Mouse (Mus musculus) urinary bladder, postnatal 14 days (tissue): Measurements from ENCODE around the gene Gm20388.

Source experiments
- DNase-seq: peaks from one replicate; pipeline ENCODE4 v3.0.0; 2021; ENCODE audit warnings: low spot score

Gm20388 gene

GRCm38 (mm10) chr8:120549321-120549921, 638.8 kb downstream of the Gm20388 start:
- DNase-seq, result no peak

DNA sequence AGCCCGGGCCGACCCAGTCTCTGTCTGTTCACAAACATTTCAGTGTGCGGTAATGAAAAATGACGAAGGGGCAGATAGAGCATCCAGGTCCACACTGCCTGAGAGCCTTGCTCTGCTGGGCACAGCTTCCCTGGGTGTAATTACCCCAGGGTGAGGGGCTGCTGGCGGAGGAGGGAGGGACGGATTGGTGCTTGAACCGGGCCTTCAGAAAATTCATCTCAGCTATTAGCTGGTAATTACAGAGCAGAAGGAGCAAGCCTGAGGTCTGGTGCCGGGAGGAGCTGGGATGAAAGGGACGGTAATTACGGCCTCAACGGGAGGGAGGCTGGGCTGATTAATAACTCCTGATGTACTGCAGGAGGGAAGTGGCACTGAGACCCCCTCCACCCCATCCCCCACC, 639.3 kb downstream of the Gm20388 start:
- no peak for DNase-seq

- no peak for DNase-seq
These were observed 639.8 kb downstream of the Gm20388 start for GRCm38 (mm10) chr8:120550430-120550829.

DNA sequence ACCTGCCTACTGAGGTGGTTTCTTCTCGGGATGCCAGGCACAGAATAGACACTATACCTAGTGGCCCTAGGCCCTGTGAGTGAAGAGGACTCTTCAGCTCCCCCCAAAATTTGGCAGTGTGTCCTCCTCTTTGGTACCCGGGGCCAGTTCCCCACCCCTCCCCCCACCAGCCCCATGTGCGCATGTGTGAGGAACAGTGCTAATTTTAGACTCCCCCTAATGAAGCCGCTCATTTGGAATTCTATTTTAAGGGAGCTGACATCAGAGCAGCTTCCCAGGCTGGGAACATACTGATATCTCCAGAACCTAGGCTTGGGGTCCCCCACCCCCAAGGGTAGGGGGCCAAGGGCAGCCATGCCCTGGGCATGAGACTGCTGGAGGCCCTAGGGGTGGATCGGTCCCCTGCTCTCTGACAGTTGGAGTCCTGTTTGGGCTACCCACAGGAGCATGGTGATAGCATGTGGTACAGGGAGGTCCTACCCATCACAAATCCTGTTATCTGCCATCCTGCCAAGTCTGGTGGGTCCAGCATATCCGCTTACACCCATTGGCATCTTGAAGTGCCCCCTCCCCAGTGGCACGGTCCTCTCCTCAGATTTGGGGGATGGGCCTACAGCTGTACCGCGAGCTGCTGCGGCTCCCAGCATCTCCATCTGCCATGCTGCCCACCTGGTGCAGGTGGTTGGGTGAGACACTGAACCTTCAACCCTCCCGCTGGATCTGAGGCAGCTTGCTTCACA, 640.5 kb downstream of the Gm20388 start:
- DNase-seq, result no peak

DNA sequence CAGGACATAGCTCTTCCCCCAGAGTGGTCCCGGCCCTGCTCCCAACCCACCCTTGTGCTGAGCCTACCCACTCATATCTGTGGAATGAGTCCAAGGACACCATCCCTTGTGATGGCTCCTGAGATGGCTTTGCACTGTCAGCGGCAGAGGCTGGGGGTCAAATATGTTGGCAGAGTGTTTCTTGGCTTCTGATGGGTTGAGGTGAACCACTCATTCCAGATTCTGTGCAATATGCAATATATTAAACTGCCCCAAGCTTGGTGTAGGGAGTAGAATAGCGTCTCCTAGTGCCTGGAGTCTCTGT, 641.0 kb downstream of the Gm20388 start:
- no peak for DNase-seq

DNA sequence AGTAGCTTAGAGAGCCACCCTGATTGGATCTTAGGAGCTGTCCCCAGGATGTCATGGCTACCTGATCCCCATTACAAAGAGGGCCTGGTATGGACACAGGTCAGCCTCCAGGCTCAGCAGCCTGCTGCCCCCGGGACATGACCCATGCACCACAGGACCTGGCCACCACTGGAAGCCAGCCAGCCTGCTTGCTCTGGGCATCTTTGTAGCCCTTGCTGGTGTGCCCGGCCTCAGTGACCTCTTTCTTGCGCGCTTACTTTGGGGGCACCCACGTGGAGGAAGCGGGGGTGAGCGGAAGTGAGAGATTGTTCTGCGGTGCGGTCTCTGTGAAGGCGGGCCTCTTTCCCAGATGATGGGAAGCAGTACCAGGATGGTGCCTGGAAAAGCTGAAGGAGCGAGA, 641.9 kb downstream of the Gm20388 start:
- DNase-seq, result no peak

DNA sequence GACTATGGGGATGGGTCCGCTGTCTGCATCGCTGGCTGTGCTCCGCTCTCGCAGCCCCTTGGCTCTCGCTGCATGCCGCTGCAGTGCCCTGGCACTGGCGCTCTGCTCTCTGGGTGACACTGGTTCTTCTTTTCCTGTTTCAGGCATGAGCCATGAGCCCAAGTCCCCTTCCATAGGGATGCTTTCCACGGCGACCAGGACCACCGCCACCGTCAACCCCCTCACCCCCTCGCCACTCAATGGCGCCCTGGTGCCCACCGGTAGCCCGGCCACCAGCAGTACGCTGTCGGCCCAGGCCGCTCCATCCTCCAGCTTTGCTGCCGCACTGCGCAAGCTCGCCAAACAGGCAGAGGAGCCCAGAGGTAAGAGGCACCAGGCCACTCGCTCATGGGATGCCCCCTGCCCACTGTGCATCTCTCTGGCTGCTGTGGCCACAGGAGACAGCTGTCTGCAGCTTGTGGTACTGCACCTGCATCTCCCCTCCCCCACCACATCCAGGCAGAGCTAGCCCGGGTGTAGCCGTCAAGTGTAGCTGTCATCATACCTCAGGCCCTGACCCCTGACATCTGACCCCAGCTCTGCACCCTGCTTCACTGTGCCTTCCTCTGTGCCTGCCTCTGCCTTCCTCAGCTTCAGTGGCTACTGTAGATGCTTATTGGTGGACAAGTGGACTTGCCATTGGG, 642.9 kb downstream of the Gm20388 start:
- DNase-seq, result no peak

- DNase-seq, result no peak
These were observed 643.9 kb downstream of the Gm20388 start for GRCm38 (mm10) chr8:120554466-120555039.

- no peak for DNase-seq
These were observed 645.7 kb downstream of the Gm20388 start for GRCm38 (mm10) chr8:120556198-120556892.

GRCm38 (mm10) chr8:120557170-120557965, 646.7 kb downstream of the Gm20388 start:
- no peak for DNase-seq

DNA sequence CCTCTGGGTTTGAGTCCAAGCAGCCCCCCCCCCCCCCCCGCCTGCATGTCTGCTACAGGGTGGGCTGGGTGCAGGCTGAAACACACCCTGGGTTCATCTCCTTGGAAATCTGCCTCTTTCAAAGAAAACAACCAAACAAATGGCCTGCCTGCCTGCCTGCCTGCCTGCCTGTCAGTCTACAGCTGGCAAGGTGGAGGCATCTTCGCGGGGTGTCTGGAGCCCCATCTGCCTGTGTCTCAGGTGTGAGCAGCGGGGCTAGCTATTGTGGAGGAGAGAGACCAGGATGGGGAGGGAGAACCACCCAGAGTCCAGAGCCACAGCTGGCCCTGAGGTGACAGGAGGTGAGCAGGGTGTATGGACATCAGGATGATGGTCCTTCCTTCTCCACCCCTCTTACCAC, 647.5 kb downstream of the Gm20388 start:
- no peak for DNase-seq

- no peak for DNase-seq
These were observed 649.0 kb downstream of the Gm20388 start for GRCm38 (mm10) chr8:120559654-120560053.

DNA sequence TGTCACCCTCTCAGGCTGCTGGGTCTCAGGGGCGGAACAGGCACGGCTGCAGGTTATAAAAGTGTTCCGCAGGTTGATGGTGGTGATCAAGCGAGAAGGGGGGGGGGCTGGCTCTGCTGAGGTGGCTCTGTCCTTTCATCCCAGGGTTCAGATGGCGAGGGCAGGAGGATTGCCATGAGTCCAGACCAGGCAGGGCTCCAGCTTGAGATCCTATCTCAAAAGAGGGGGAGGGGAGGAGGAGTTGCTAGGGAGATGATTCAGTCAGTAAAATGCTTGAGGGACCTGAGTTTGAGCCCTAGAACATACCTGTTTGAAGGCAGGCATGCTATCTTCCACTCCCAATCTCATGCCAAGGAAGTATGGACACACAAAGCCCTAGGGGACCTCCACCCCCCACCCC, 649.9 kb downstream of the Gm20388 start:
- no peak for DNase-seq

- DNase-seq, result no peak
These were observed 651.1 kb downstream of the Gm20388 start for GRCm38 (mm10) chr8:120561539-120562435.

- no peak for DNase-seq
These were observed 652.2 kb downstream of the Gm20388 start for GRCm38 (mm10) chr8:120562680-120563347.

DNA sequence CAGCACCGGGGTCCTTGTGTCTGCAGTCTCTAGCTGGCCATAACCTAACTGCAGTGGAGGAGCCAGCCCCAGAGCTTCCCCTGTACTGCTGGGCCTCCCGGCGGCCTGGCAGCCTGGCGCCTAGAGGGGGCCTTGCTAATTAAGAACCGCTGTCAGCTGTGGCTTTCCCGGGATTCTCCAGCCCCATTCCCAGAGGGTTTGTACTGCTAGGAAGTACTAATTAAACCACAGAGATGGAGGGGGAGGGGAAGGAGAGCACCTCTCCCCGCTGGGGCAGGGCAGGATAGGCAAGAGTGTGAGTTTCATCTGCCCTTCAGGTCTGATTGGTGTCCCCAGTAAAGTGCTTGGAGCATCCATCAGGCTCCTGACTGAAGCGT, 652.7 kb downstream of the Gm20388 start:
- DNase-seq, result no peak

GRCm38 (mm10) chr8:120563851-120564837, 653.5 kb downstream of the Gm20388 start:
- peak; percentile 85 for DNase-seq

GRCm38 (mm10) chr8:120565151-120565711, 654.6 kb downstream of the Gm20388 start:
- DNase-seq, result no peak

DNA sequence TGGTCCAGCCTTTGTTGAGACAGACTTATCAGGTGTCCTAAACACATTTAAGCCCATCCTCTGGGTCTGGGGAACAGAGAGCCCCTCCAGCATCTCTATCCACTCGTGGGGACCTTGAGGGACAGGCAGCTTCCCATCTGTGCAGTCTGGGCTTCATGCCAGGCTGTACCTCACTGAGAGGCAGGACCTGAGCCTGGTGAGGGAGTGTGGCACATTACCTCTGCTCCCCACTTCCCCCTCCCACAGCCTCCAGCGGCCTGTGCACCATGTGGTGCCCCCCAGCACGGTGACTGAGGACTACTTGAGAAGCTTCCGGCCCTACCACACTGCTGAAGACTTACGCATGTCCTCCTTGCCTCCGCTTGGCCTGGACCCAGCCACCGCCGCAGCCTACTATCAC, 656.0 kb downstream of the Gm20388 start:
- DNase-seq, result no peak
